Mouse (Mus musculus): Measurements from ENCODE around the gene Fcna. TPM values are rescaled to one million over a fixed set of nuclear protein-coding genes. Genes with fewer than 3 reads are reported as not detected.

Gene Fcna
- polyA plus RNA-seq, 1 experiment from 2014 or later, result 3.5 TPM

DNA sequence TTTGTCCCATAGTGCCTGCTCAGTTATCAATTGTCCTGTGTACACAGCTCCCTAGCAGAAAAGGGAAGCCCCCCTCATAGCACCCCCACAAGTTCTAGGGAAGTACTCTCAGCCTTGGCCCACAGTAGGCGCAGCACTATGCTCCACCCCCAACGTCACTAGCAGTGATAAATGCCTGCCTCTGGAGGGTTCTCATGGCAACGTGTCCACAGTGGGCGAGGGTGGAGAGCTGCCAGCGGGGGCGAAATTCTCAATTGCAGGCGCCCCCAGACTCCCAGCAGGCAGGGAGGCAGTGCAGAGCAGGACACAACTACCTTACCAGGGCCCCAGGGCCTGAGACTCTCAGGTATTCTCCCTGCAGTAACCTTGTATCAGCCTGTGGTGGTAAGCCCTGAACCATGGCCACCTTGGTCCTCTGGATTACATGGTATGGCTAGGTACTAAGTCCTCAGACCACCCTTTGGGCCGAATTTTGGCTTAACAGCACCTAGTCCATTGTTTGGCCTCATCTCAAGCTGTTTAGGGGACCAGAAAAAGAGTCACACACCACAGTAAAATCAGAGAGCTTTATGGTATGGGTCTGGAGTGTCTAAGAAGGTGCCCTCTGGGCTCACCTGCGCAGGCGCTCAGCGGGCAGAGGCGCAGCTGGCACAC, 45.2 kb downstream of the Fcna start:
- H3K4me2 ChIP-seq (ENCODE audit: low read depth, low read length), result no peak overlapping the region
- no peak overlapping the region for H3K9ac ChIP-seq (ENCODE audit: low read length)
- peak; percentile 14; the same call in 1 of the 2 replicates for ATAC-seq (ENCODE audit: low read depth)
- no peaks in the 10 kb centered on the region for H3K9me3 ChIP-seq (ENCODE audit: control insufficient read depth, low read length)
- H3K4me3 ChIP-seq (ENCODE audit: low read length), result no peak overlapping the region
- peaks cover 16% of the 10 kb centered on the region for H3K36me3 ChIP-seq (ENCODE audit: control insufficient read depth, insufficient read depth, low read length)
- peaks cover 38% of the 10 kb centered on the region for H3K27me3 ChIP-seq (ENCODE audit: control insufficient read depth, insufficient read depth, low read depth, low read length)
- WGBS, result 44% methylated on average over 12 of the region's 12 CpGs
- H3K4me1 ChIP-seq (replicated peaks; ENCODE audit: control insufficient read depth, insufficient read depth, low read length), result peaks cover 23% of the 10 kb centered on the region
- no peak overlapping the region for H3K27ac ChIP-seq (ENCODE audit: low read length)

DNA sequence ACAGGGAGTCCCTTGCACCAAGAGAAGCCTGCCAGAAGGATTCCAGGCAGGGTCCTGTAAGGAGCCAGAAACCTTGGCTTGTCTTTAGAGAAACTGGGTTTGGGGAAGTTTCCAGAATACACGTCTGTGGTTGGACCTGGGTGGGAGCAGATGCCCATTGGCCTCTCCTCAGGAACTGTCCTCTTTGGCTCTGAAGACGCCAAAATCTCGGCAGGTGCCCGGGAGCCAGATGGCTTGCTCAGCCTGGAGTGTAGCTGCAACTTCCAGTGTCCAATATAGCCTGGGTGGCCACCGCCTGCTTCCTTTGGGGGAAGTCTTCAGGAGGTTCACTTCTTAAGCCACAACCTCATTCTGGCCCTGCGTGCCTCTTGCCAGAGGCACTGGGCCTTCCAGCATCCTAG, 45.9 kb downstream of the Fcna start:
- Histone ChIP-seq H3K9me3 (ENCODE audit: control insufficient read depth, low read length) (no peaks in the 10 kb centered on the region), H3K4me3 (ENCODE audit: low read length) (no peak overlapping the region), H3K9ac (ENCODE audit: low read length) (no peak overlapping the region), H3K4me2 (ENCODE audit: low read depth, low read length) (peak overlapping the region; percentile 71; the same call in 1 of the 2 replicates), H3K36me3 (ENCODE audit: control insufficient read depth, insufficient read depth, low read length) (peaks cover 16% of the 10 kb centered on the region), H3K27ac (ENCODE audit: low read length) (no peak overlapping the region), H3K27me3 (ENCODE audit: control insufficient read depth, insufficient read depth, low read depth, low read length) (peaks cover 45% of the 10 kb centered on the region), H3K4me1 (replicated peaks; ENCODE audit: control insufficient read depth, insufficient read depth, low read length) (peaks cover 29% of the 10 kb centered on the region)
- 22% methylated on average over 6 of the region's 6 CpGs for WGBS
- ATAC-seq (ENCODE audit: low read depth), result 0 out of 2 replicates have a peak, but pooled peaks have one; percentile 15

DNA sequence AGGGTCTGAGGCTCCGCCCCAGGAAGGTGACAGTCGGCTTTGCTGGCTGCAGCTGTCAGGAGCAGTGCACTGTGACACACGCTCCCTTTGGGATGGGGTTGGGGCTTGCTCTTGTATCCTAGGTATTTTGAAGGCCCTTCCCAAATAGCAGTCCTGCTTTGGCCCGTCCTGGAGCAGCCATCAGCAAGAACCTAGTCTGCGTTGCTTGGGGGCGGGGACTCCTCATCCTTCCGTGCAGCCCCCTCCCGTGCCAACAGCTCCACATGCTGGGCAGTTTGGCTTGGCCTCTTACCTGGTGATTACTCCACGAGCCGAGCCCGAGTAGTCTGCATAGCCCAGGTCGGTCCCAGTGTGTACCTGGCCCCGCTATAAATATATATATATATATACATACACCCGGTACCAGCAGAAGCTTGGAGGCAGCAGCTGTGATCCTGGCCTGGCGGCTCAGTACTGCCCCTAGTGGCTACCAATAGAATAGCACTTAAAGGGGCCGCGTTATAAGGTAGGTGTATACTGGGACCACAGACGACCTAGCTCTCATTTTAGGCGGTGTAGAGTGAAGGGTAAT, 46.5 kb downstream of the Fcna start, which contains the start of gene Ajm1:
Gene Ajm1 (minus strand): TSS at position 464 of the 571 bp plus-strand sequence.
- Histone ChIP-seq H3K27me3 (ENCODE audit: control insufficient read depth, insufficient read depth, low read depth, low read length) (peaks cover 50% of the 10 kb centered on the region), H3K36me3 (ENCODE audit: control insufficient read depth, insufficient read depth, low read length) (peaks cover 16% of the 10 kb centered on the region), H3K4me2 (ENCODE audit: low read depth, low read length) (peak within 1 kb of the TSS; percentile 71), H3K27ac (ENCODE audit: low read length) (no peak within 1 kb of the TSS), H3K9ac (ENCODE audit: low read length) (peak within 1 kb of the TSS; percentile 47; the same call in 1 of the 2 replicates), H3K4me3 (ENCODE audit: low read length) (peak within 1 kb of the TSS; percentile 45), H3K9me3 (ENCODE audit: control insufficient read depth, low read length) (no peaks in the 10 kb centered on the region), H3K4me1 (replicated peaks; ENCODE audit: control insufficient read depth, insufficient read depth, low read length) (peaks cover 29% of the 10 kb centered on the region)
- peak; percentile 74 for ATAC-seq (ENCODE audit: low read depth)
- 6% methylated on average over 19 of the region's 19 CpGs for WGBS

DNA sequence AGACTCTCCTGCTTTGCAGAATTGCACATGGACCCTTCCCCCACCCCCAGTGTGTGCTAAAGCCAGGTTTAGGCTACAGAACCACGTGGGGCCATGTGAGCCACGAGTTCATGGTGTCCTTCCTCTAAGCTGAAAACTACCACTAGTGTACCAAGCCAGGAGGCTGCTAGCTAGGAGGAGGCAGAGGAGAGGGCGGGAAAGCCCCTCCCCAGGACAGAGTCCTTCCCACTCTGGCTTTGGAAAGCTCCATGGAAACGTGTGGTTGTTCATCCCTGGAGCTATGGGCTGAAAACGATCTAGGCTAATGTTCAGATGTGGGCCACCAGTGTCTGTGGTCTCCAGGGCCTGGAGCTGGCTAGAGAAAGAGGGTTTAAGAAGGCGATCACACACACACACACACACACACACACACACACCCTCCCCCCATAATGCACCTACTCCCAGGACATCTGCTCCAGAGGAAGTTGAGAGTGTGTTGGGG, 47.2 kb downstream of the Fcna start:
- no peak overlapping the region for H3K4me3 ChIP-seq (ENCODE audit: low read length)
- no peak overlapping the region for H3K4me2 ChIP-seq (ENCODE audit: low read depth, low read length)
- WGBS, result 49% methylated on average over 6 of the region's 6 CpGs
- peaks cover 35% of the 10 kb centered on the region for H3K4me1 ChIP-seq (replicated peaks; ENCODE audit: control insufficient read depth, insufficient read depth, low read length)
- H3K27me3 ChIP-seq (ENCODE audit: control insufficient read depth, insufficient read depth, low read depth, low read length), result peaks cover 57% of the 10 kb centered on the region
- H3K36me3 ChIP-seq (ENCODE audit: control insufficient read depth, insufficient read depth, low read length), result peaks cover 15% of the 10 kb centered on the region
- no peak for ATAC-seq (ENCODE audit: low read depth)
- H3K27ac ChIP-seq (ENCODE audit: low read length), result no peak overlapping the region
- no peak overlapping the region for H3K9ac ChIP-seq (ENCODE audit: low read length)
- no peaks in the 10 kb centered on the region for H3K9me3 ChIP-seq (ENCODE audit: control insufficient read depth, low read length)

DNA sequence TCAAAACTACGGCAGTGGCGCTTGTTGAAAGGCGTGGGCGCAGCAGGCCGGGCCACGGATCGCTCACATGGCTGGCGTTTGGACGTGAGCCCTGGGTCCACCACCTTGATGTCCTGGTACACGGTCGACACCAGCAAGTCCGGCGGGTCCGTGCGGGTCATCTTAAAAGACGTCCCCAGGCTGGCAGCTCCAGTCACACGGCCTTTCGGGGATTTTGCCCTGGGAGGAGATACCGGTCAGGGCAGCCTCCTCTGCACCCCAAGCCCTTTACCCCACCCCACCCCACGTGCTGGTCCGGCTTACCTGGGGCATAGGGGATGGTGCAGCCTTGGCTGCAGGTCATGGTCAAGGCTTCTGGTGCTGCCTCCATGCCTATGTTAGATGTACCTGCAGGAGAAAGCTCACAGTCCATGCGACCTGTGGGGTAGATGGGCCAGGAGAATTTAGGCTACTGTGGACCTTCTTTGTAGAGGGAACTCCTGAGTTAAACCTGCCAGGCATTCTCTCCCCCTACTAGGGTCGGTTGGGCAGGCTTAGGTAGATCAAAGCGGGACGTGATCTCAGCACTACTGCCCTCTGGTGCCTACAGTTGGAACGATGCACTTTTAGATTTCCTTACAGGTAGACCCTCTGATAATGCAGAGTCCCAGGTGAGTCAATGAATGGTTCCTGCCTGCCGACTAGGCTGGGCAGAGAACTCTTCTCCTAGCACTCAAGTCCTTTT, 47.9 kb downstream of the Fcna start:
- Histone ChIP-seq H3K27me3 (ENCODE audit: control insufficient read depth, insufficient read depth, low read depth, low read length) (peaks cover 57% of the 10 kb centered on the region), H3K9ac (ENCODE audit: low read length) (no peak overlapping the region), H3K4me2 (ENCODE audit: low read depth, low read length) (peak overlapping the region; percentile 39), H3K4me1 (replicated peaks; ENCODE audit: control insufficient read depth, insufficient read depth, low read length) (peaks cover 38% of the 10 kb centered on the region), H3K36me3 (ENCODE audit: control insufficient read depth, insufficient read depth, low read length) (peaks cover 8% of the 10 kb centered on the region), H3K4me3 (ENCODE audit: low read length) (peak overlapping the region; percentile 7; the same call in 1 of the 2 replicates), H3K27ac (ENCODE audit: low read length) (no peak overlapping the region), H3K9me3 (ENCODE audit: control insufficient read depth, low read length) (no peaks in the 10 kb centered on the region)
- ATAC-seq (ENCODE audit: low read depth), result no peak
- 3% methylated on average over 22 of the region's 27 CpGs for WGBS

DNA sequence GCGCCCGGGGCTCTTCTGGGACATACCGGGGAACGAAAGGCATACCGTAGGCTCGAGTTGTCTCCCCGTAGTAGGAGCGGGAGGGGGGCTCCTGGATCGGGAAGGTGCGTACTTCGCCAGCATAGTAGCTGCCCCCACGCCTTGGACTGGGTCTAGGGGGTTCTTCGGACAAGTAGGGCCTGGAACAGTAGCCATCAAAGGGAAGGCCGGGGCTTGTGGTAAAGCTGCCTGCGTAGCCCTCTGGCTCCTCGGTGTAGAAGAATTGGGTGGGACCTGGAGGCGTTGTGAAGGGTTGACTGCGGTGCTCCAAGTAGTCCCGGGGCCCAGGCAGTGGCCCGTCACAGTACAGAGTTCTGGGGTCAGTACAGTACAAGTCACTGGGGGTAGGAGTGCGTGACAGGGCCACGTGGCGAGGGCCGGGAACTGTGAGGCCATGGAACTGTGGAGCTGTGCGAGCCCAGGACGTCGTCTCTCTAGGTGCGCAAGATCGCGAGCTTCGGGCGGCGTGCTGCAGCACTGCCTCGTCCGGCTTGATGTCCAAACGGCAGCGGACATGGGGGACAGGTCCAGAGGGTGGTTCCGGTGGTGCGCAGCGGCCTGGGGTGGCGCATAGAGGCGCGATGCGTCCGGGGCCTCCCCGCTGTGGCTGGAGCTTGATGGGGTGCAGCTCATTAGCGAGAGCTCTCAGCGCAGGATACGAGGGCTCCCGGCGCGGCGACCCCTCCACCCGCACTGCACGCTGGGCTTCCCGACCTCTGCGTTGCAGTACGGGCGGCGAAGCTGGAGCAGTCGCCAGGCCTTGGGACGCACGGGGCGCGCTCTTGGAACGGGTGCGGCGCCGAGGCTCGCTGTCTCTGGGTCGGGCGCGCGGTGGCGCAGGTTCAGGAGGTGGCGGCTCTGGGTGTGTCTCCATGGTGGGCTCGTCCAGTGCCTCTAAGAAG, 48.8 kb downstream of the Fcna start:
- Histone ChIP-seq H3K27me3 (ENCODE audit: control insufficient read depth, insufficient read depth, low read depth, low read length) (peaks cover 57% of the 10 kb centered on the region), H3K4me1 (replicated peaks; ENCODE audit: control insufficient read depth, insufficient read depth, low read length) (peaks cover 40% of the 10 kb centered on the region), H3K36me3 (ENCODE audit: control insufficient read depth, insufficient read depth, low read length) (peaks cover 2% of the 10 kb centered on the region; the same call in 1 of the 2 replicates), H3K27ac (ENCODE audit: low read length) (no peak overlapping the region), H3K4me3 (ENCODE audit: low read length) (peak overlapping the region; percentile 13; the same call in 1 of the 2 replicates), H3K4me2 (ENCODE audit: low read depth, low read length) (peak overlapping the region; percentile 39), H3K9me3 (ENCODE audit: control insufficient read depth, low read length) (no peaks in the 10 kb centered on the region), H3K9ac (ENCODE audit: low read length) (no peak overlapping the region)
- ATAC-seq (ENCODE audit: low read depth), result no peak
- WGBS, result 3% methylated on average over 77 of the region's 77 CpGs

DNA sequence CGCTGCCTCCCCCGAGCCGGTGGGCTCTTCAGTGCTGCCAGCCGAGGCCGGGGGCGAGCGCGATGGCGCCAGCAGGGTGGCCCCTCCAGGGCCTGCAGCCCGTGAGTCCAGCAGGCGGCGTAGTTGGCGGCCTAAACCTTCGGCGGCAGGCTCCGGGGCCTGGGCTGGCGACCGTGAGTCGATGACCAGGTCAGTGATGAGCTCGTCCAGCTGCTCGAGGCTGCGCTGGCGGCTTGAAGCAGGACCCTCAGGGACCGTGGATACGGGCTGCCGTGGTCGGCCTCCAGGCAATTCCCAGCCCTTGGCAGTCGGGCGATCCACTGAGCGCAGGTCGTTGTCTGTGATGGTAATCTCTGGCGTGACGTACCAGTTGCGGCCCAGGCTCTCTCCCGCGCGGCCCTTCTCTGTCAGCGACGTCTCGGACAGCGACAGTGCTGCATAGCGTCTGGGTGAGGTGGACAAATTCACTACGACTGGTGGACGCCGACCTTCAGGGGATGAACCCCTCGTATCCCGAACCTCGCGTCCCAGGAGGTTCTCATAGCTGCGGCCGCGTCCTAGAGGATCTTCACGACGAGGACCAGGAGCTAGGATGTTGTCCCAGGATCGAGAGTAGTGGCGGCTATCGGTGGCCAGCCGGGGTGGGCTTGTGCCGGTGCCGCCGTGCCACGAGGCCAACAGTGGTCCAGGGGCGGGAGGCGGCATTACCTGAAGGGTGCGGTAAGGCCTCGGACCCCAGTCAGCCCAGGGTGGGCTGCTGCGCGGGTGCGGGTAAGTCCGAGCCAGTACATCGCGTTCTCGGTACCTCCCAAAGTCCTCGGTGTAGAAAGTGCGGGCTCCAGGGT, 49.7 kb downstream of the Fcna start:
- peaks cover 57% of the 10 kb centered on the region for H3K27me3 ChIP-seq (ENCODE audit: control insufficient read depth, insufficient read depth, low read depth, low read length)
- H3K9me3 ChIP-seq (ENCODE audit: control insufficient read depth, low read length), result no peaks in the 10 kb centered on the region
- H3K36me3 ChIP-seq (ENCODE audit: control insufficient read depth, insufficient read depth, low read length), result no peaks in the 10 kb centered on the region; the same call in 1 of the 2 replicates
- peak overlapping the region; percentile 34 for H3K4me2 ChIP-seq (ENCODE audit: low read depth, low read length)
- H3K27ac ChIP-seq (ENCODE audit: low read length), result no peak overlapping the region
- H3K4me3 ChIP-seq (ENCODE audit: low read length), result peak overlapping the region; percentile 35
- peak overlapping the region; percentile 39; the same call in 1 of the 2 replicates for H3K9ac ChIP-seq (ENCODE audit: low read length)
- no peak for ATAC-seq (ENCODE audit: low read depth)
- 5% methylated on average over 75 of the region's 75 CpGs for WGBS
- H3K4me1 ChIP-seq (replicated peaks; ENCODE audit: control insufficient read depth, insufficient read depth, low read length), result peaks cover 49% of the 10 kb centered on the region
